Mouse (Mus musculus) brain, embryonic 14.5 days (tissue): ENCODE measurements at regions not wholly inside any gene's neighbourhood (a gene's known extent, or its start where the extent isn't known, plus 50 kb on each side); places are given as distances from the start of the nearest gene placed in this dataset.

ENCODE experiments used
- DNase-seq: peaks from one replicate; pipeline ENCODE4 v3.0.0-alpha.2; 2011; ENCODE audit warnings: low read depth
- CTCF ChIP-seq: fragments of 200-500 bp; IDR thresholded peaks from 2 replicates; pipeline ENCODE4 v1.5.1; 2012; ENCODE audit warnings: inconsistent platforms, mild to moderate bottlenecking, moderate library complexity, borderline replicate concordance; ENCODE audit not compliant: insufficient read depth, insufficient read length; ENCODE audit errors: extremely low read depth
- POLR2A ChIP-seq: fragments of 200-500 bp; IDR thresholded peaks from 2 replicates; pipeline ENCODE4 v1.6.1; 2012; ENCODE audit warnings: mild to moderate bottlenecking, inconsistent platforms, borderline replicate concordance; ENCODE audit not compliant: poor library complexity, insufficient read depth, insufficient read length, severe bottlenecking; ENCODE audit errors: extremely low read depth

- no peak for DNase-seq
Observed at GRCm38 (mm10) chr12:106540003-106540402, 530.0 kb downstream of the Vrk1 start.

GRCm38 (mm10) chr12:106559566-106559965 lies 549.5 kb downstream of the Vrk1 start:
- TF ChIP-seq CTCF (no peak), POLR2A (no peak)
- peak; percentile 62 for DNase-seq

More at GRCm38 (mm10) chr12:106540003-106540402, 530.0 kb downstream of the Vrk1 start:
- TF ChIP-seq POLR2A (no peak), CTCF (no peak)

- peak; percentile 22 for DNase-seq
Observed at GRCm38 (mm10) chr12:106565263-106565681, 555.2 kb downstream of the Vrk1 start.

GRCm38 (mm10) chr12:106566361-106566760 lies 556.3 kb downstream of the Vrk1 start:
- DNase-seq = no peak
- TF ChIP-seq CTCF (no peak), POLR2A (no peak)

More at GRCm38 (mm10) chr12:106565263-106565681, 555.2 kb downstream of the Vrk1 start:
- TF ChIP-seq CTCF = no peak
- TF ChIP-seq POLR2A = no peak

- TF ChIP-seq CTCF (no peak), POLR2A (no peak)
- no peak for DNase-seq
Observed at GRCm38 (mm10) chr12:106567116-106567515, 557.1 kb downstream of the Vrk1 start.

- TF ChIP-seq CTCF (no peak), POLR2A (no peak)
- DNase-seq = no peak
Observed at GRCm38 (mm10) chr12:106568541-106569085, 558.6 kb downstream of the Vrk1 start.

- no peak for DNase-seq
- no peak for TF ChIP-seq POLR2A
- no peak for TF ChIP-seq CTCF
Observed at GRCm38 (mm10) chr12:106572956-106573355, 562.9 kb downstream of the Vrk1 start.

- peak; percentile 15 for DNase-seq
- TF ChIP-seq POLR2A (no peak), CTCF (no peak)
Observed at GRCm38 (mm10) chr12:106582760-106583159, 572.7 kb downstream of the Vrk1 start.

- no peak for TF ChIP-seq POLR2A
- TF ChIP-seq CTCF = no peak
- no peak for DNase-seq
Observed at GRCm38 (mm10) chr12:106585626-106586025, 575.6 kb downstream of the Vrk1 start.

GRCm38 (mm10) chr12:106592686-106593085 lies 582.7 kb downstream of the Vrk1 start:
- DNase-seq = peak; percentile 62
- TF ChIP-seq POLR2A (no peak), CTCF (no peak)

- DNase-seq = peak; percentile 6
- TF ChIP-seq POLR2A = no peak
- TF ChIP-seq CTCF = no peak
Observed at GRCm38 (mm10) chr12:106597636-106598035, 587.6 kb downstream of the Vrk1 start.

GRCm38 (mm10) chr12:106607240-106607639 lies 597.2 kb downstream of the Vrk1 start:
- peak; percentile 14 for DNase-seq
- TF ChIP-seq POLR2A = no peak
- peak; percentile 18; the same call in 1 of the 2 replicates for TF ChIP-seq CTCF

- TF ChIP-seq CTCF = no peak
- TF ChIP-seq POLR2A = no peak
- DNase-seq = peak; percentile 48
Observed at GRCm38 (mm10) chr12:106607655-106608337, 597.8 kb downstream of the Vrk1 start.

GRCm38 (mm10) chr12:106618684-106619083 lies 608.7 kb downstream of the Vrk1 start:
- TF ChIP-seq CTCF (no peak), POLR2A (no peak)
- DNase-seq = peak; percentile 8
